Mouse (Mus musculus) E14TG2a.4 (cell line): ENCODE results near the gene Itgb4.

Experiments
- CTCF ChIP-seq: conservative IDR thresholded peaks from 2 replicates; pipeline ENCODE4 v1.5.1; 2014; ENCODE audit warnings: low read length
- NANOG ChIP-seq: IDR thresholded peaks from 2 replicates; pipeline ENCODE4 v1.6.1; 2014; ENCODE audit warnings: borderline replicate concordance, low read length, mixed read lengths
- POU5F1 ChIP-seq: IDR thresholded peaks from 2 replicates; pipeline ENCODE4 v1.6.1; 2014; ENCODE audit warnings: low read length, borderline replicate concordance

GRCm38 (mm10) chr11:116020519-116020922 is 46.0 kb downstream of the Itgb4 start:
- TF ChIP-seq CTCF (peak; percentile 17), NANOG (no peak), POU5F1 (no peak)
